Comparison of ENCODE assay signal across 15 mouse cellular contexts in genomic region chr2:124740848-124741247, GRCm38 (mm10).
DNase-seq lines count a peak whose midpoint lies in the region; ATAC-seq and TF ChIP-seq lines count a peak whose summit lies in the region.
"Had no signal": no experiment of that assay in that cellular context is flagged by ENCODE, and none has a peak within 500 bp of the region (broad histone marks: within the 10 kb centered on the region; RNA-seq: fewer than 3 reads in every experiment).

No protein-coding gene starts in this region.

- peak overlapping the region; percentile 50 for H3K4me3 ChIP-seq in gastrocnemius, adult 2 months
- no peak overlapping the region for H3K4me3 ChIP-seq in midbrain, postnatal 0 days (ENCODE audit: low read depth, low read length)
- no peak overlapping the region for H3K4me3 ChIP-seq in midbrain, embryonic 14.5 days (replicated peaks; ENCODE audit: low read depth, low read length)
- H3K4me3 ChIP-seq in heart, embryonic 14.5 days (ENCODE audit: control insufficient read depth in 1 of 2, insufficient read depth in 1 of 2, low read depth in 1 of 2, low read length in 2 of 2), result no peak overlapping the region
- H3K4me3 ChIP-seq in small intestine, adult 2 months (ENCODE audit: low read depth, low read length), result no peak overlapping the region
- H3K4me3 ChIP-seq: limb, embryonic 15.5 days; midbrain, embryonic 12.5 days; neural tube, embryonic 13.5 days had no signal

- no peak for TF ChIP-seq POLR2A in small intestine, adult 2 months (IDR thresholded peaks at IDR 0.05; ENCODE audit: low read depth, low read length)

- H3K36me3 ChIP-seq in midbrain, postnatal 0 days (ENCODE audit: insufficient read depth, low read length), result no peaks in the 10 kb centered on the region
- H3K36me3 ChIP-seq in midbrain, embryonic 14.5 days (ENCODE audit: control insufficient read depth, insufficient read depth, low read length), result no peaks in the 10 kb centered on the region
- no peaks in the 10 kb centered on the region for H3K36me3 ChIP-seq in heart, embryonic 14.5 days (ENCODE audit: control insufficient read depth, insufficient read depth, low read length)
- H3K36me3 ChIP-seq in small intestine, adult 2 months (ENCODE audit: control insufficient read depth, insufficient read depth, low read length), result no peaks in the 10 kb centered on the region
- H3K36me3 ChIP-seq: limb, embryonic 15.5 days; midbrain, embryonic 12.5 days; neural tube, embryonic 13.5 days had no signal

- H3K9me3 ChIP-seq in midbrain, postnatal 0 days (ENCODE audit: low read length), result no peaks in the 10 kb centered on the region
- H3K9me3 ChIP-seq in midbrain, embryonic 14.5 days (ENCODE audit: control insufficient read depth, low read length), result no peaks in the 10 kb centered on the region
- no peaks in the 10 kb centered on the region for H3K9me3 ChIP-seq in heart, embryonic 14.5 days (ENCODE audit: control insufficient read depth, low read length)
- H3K9me3 ChIP-seq: limb, embryonic 15.5 days; midbrain, embryonic 12.5 days; neural tube, embryonic 13.5 days had no signal

- H3K4me2 ChIP-seq in midbrain, postnatal 0 days (ENCODE audit: low read depth, low read length, poor library complexity, severe bottlenecking), result no peak overlapping the region
- H3K4me2 ChIP-seq in midbrain, embryonic 14.5 days (ENCODE audit: low read length), result no peak overlapping the region
- no peak overlapping the region for H3K4me2 ChIP-seq in heart, embryonic 14.5 days (ENCODE audit: low read length)
- H3K4me2 ChIP-seq: limb, embryonic 15.5 days; midbrain, embryonic 12.5 days; neural tube, embryonic 13.5 days had no signal

- WGBS in midbrain, postnatal 0 days, result 73% methylated on average over 13 of the region's 13 CpGs
- WGBS in midbrain, embryonic 14.5 days, result 83% methylated on average over 13 of the region's 13 CpGs
- WGBS in heart, embryonic 14.5 days, result 64% methylated on average over 13 of the region's 13 CpGs
- WGBS in small intestine, adult 2 months, result 42% methylated on average over 13 of the region's 13 CpGs

- H3K27ac ChIP-seq in gastrocnemius, adult 2 months, result peak overlapping the region; percentile 53
- no peak overlapping the region for H3K27ac ChIP-seq in midbrain, postnatal 0 days (ENCODE audit: low read depth, low read length)
- no peak overlapping the region for H3K27ac ChIP-seq in midbrain, embryonic 14.5 days (replicated peaks; ENCODE audit: low read depth, low read length)
- peak overlapping the region; percentile 38 to 73 for H3K27ac ChIP-seq in heart, embryonic 14.5 days (replicated peaks in 1 of 2; ENCODE audit: control insufficient read depth in 1 of 2, insufficient read depth in 1 of 2, low read depth in 2 of 2, low read length in 2 of 2)
- H3K27ac ChIP-seq in small intestine, adult 2 months (ENCODE audit: insufficient read depth, low read depth, low read length), result peak overlapping the region; percentile 45
- H3K27ac ChIP-seq: kidney, postnatal 0 days; limb, embryonic 15.5 days; midbrain, embryonic 12.5 days; neural tube, embryonic 13.5 days had no signal

- no peak for DNase-seq in gastrocnemius, adult 2 months
- DNase-seq in gastrocnemius, postnatal 25 days, result no peak
- DNase-seq in midbrain, postnatal 0 days (ENCODE audit: low spot score), result peak; percentile 8
- DNase-seq in midbrain, embryonic 14.5 days, result no peak
- DNase-seq in adrenal gland, postnatal 25 days, result no peak
- no peak for DNase-seq in left cerebral cortex, adult 8-10 months (ENCODE audit: low spot score in 2 of 2)
- DNase-seq: adrenal gland, adult 8-10 months; B cell, adult 2 months; cerebellum, adult 8-10 months had no signal

- H3K27me3 ChIP-seq in midbrain, postnatal 0 days (ENCODE audit: insufficient read depth, low read length), result no peaks in the 10 kb centered on the region
- H3K27me3 ChIP-seq in midbrain, embryonic 14.5 days (ENCODE audit: control insufficient read depth, insufficient read depth, low read length), result no peaks in the 10 kb centered on the region
- H3K27me3 ChIP-seq in heart, embryonic 14.5 days (ENCODE audit: control insufficient read depth, insufficient read depth, low read length), result no peaks in the 10 kb centered on the region
- H3K27me3 ChIP-seq in small intestine, adult 2 months (ENCODE audit: control insufficient read depth, insufficient read depth, low read length), result no peaks in the 10 kb centered on the region
- H3K27me3 ChIP-seq: limb, embryonic 15.5 days; midbrain, embryonic 12.5 days; neural tube, embryonic 13.5 days had no signal

- TF ChIP-seq CTCF in gastrocnemius, adult 2 months (IDR thresholded peaks at IDR 0.05), result no peak
- TF ChIP-seq CTCF in midbrain, postnatal 0 days (IDR thresholded peaks at IDR 0.05), result no peak
- TF ChIP-seq CTCF in small intestine, adult 2 months (IDR thresholded peaks at IDR 0.05; ENCODE audit: extremely low read depth, insufficient read length, insufficient replicate concordance, low read depth, low read length), result no peak

- no peak for ATAC-seq in midbrain, postnatal 0 days (ENCODE audit: low FRiP score)
- no peak for ATAC-seq in midbrain, embryonic 14.5 days (ENCODE audit: low FRiP score, low TSS enrichment)
- ATAC-seq in heart, embryonic 14.5 days (ENCODE audit: insufficient number of reproducible peaks, insufficient read depth, low FRiP score, low read depth), result no peak

- H3K9ac ChIP-seq in midbrain, postnatal 0 days (replicated peaks; ENCODE audit: low read length, poor library complexity, severe bottlenecking), result no peak overlapping the region
- H3K9ac ChIP-seq in midbrain, embryonic 14.5 days (replicated peaks; ENCODE audit: low read length), result no peak overlapping the region
- H3K9ac ChIP-seq in heart, embryonic 14.5 days (ENCODE audit: low read length), result no peak overlapping the region
- H3K9ac ChIP-seq: limb, embryonic 15.5 days; midbrain, embryonic 12.5 days; neural tube, embryonic 13.5 days had no signal

- intact Hi-C loops in gastrocnemius, adult 2 months (cut with DNase I), result no loop called here

- no peaks in the 10 kb centered on the region for H3K4me1 ChIP-seq in midbrain, postnatal 0 days (ENCODE audit: insufficient read depth, low read length)
- H3K4me1 ChIP-seq in midbrain, embryonic 14.5 days (ENCODE audit: control insufficient read depth, insufficient read depth, low read length), result no peaks in the 10 kb centered on the region
- H3K4me1 ChIP-seq in heart, embryonic 14.5 days (ENCODE audit: control insufficient read depth in 2 of 2, insufficient read depth in 2 of 2, low read length in 2 of 2), result peaks cover 0 to 8% of the 10 kb centered on the region in 2 experiments; a peak in 1 of 4 replicates
- peaks cover 3% of the 10 kb centered on the region; the same call in 1 of the 2 replicates for H3K4me1 ChIP-seq in small intestine, adult 2 months (ENCODE audit: control insufficient read depth, insufficient read depth, insufficient read length, low read length)
- H3K4me1 ChIP-seq: limb, embryonic 15.5 days; midbrain, embryonic 12.5 days had no signal

Comparison
In these comparisons a context has a peak if more than half of its experiments do, and no peak if none do; other contexts are left out.
1. H3K27ac ChIP-seq: peak in gastrocnemius, adult 2 months (single experiment), heart, embryonic 14.5 days (2 of 2) and small intestine, adult 2 months (single experiment); none in midbrain, postnatal 0 days (single experiment) and midbrain, embryonic 14.5 days (single experiment).